Mouse (Mus musculus) NIH3T3 (cell line): ENCODE measurements around the gene Zfyve16.

ENCODE experiments used
- DNase-seq: peaks from one replicate; pipeline ENCODE4 v3.0.0-alpha.2; 2012; ENCODE audit warnings: low read depth

Gene Zfyve16

GRCm38 (mm10) chr13:92530721-92531211 lies at the start of gene Zfyve16:
Zfyve16 (minus strand) TSS chr13:92530868.
- peak; percentile 94 for DNase-seq

- DNase-seq = no peak
Observed at GRCm38 (mm10) chr13:92578210-92578609, 47.5 kb upstream of the Zfyve16 start.

- no peak for DNase-seq
Observed at GRCm38 (mm10) chr13:92576688-92577087, 46.0 kb upstream of the Zfyve16 start.

GRCm38 (mm10) chr13:92576072-92576471 lies 45.4 kb upstream of the Zfyve16 start, which contains the start of gene Spz1:
Spz1 (minus strand) TSS chr13:92576172.
- no peak for DNase-seq

- DNase-seq = no peak
Observed at GRCm38 (mm10) chr13:92559429-92559828, 28.8 kb upstream of the Zfyve16 start.

GRCm38 (mm10) chr13:92557229-92557628 lies 26.6 kb upstream of the Zfyve16 start:
- no peak for DNase-seq

GRCm38 (mm10) chr13:92556458-92557126 lies 25.9 kb upstream of the Zfyve16 start:
- no peak for DNase-seq

GRCm38 (mm10) chr13:92547093-92547492 lies 16.4 kb upstream of the Zfyve16 start:
- no peak for DNase-seq

GRCm38 (mm10) chr13:92540997-92541396 lies 10.3 kb upstream of the Zfyve16 start:
- no peak for DNase-seq

- DNase-seq = no peak
Observed at GRCm38 (mm10) chr13:92539126-92539525, 8.5 kb upstream of the Zfyve16 start.

GRCm38 (mm10) chr13:92533801-92534200 lies 3.1 kb upstream of the Zfyve16 start:
- DNase-seq = no peak

GRCm38 (mm10) chr13:92532216-92532615 lies 1.5 kb upstream of the Zfyve16 start:
- peak; percentile 22 for DNase-seq

- DNase-seq = no peak
Observed at GRCm38 (mm10) chr13:92531237-92531636, 569 bp upstream of the Zfyve16 start.

- DNase-seq = peak; percentile 56
Observed at GRCm38 (mm10) chr13:92529828-92530720, 594 bp downstream of the Zfyve16 start.

GRCm38 (mm10) chr13:92523178-92523813 lies 7.4 kb downstream of the Zfyve16 start:
- DNase-seq = no peak

GRCm38 (mm10) chr13:92504871-92505270 lies 25.8 kb downstream of the Zfyve16 start:
- no peak for DNase-seq

- no peak for DNase-seq
Observed at GRCm38 (mm10) chr13:92491923-92492322, 38.7 kb downstream of the Zfyve16 start.

GRCm38 (mm10) chr13:92490817-92491216 lies 39.9 kb downstream of the Zfyve16 start:
- no peak for DNase-seq

- DNase-seq = no peak
Observed at GRCm38 (mm10) chr13:92483852-92484463, 46.7 kb downstream of the Zfyve16 start, which contains the start of gene Fam151b. Fam151b (minus strand) TSS chr13:92484015.

- DNase-seq = peak; percentile 41
Observed at GRCm38 (mm10) chr13:92483348-92483747, 47.3 kb downstream of the Zfyve16 start.

- DNase-seq = peak; percentile 24
Observed at GRCm38 (mm10) chr13:92470151-92470550, 60.5 kb downstream of the Zfyve16 start.

- DNase-seq = no peak
Observed at GRCm38 (mm10) chr13:92469381-92469780, 61.3 kb downstream of the Zfyve16 start.
